Mouse (Mus musculus): ENCODE measurements at regions not wholly inside any gene's neighbourhood (a gene's known extent, or its start where the extent isn't known, plus 50 kb on each side); places are given as distances from the start of the nearest gene placed in this dataset.

DNA sequence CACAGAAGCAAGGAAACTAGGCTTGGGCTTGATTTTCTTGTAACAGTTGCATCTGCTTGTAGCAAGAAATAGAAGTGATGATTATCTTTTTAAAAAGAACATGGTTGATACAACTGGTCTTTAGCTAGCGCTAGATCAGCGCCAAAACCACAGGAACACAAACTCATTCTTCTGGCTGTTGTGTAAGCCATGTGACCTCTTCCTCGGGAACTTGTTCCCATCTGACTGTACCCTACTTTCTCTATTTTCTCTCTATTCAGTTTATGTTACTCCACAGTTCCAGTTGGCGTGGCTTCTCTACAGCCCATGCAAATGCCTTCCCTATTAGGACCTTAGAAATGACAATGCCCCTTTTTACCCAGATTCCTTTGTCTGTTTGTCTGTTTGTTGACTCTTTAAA lies 187.4 kb downstream of the Prkcq start:
- no peak for TF ChIP-seq POLR2A (IDR thresholded peaks at IDR 0.05; ENCODE audit: borderline replicate concordance, extremely low read depth, insufficient read depth, insufficient read length, poor library complexity, severe bottlenecking)
- TF ChIP-seq CTCF (IDR thresholded peaks at IDR 0.05; ENCODE audit: borderline replicate concordance, extremely low read depth, insufficient read depth, insufficient read length), result no peak
